Mouse (Mus musculus): ENCODE measurements around the gene Fxyd4.

The Fxyd4 gene

DNA sequence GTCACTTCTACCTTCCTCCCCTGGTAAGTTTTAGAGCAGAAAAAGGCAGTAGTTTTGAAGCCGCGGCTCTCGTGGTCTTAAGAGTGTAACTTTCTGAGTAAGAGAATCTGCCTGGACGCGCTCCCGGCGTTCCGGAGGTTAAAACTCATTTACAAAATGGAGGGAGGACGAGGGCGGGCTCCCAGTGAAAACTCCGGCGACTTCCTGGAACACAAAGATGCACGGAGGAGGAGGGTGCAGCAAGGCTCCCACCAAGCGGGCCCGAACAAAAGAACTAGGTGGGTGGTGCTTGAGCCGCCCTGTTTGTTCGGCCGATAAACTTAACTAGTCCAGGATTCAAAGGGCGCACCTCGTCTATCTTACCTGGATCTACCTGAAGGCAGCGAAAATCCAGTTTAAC lies 19.9 kb downstream of the Fxyd4 start:
- DNase-seq (ENCODE audit: low spot score): peak; percentile 54

DNA sequence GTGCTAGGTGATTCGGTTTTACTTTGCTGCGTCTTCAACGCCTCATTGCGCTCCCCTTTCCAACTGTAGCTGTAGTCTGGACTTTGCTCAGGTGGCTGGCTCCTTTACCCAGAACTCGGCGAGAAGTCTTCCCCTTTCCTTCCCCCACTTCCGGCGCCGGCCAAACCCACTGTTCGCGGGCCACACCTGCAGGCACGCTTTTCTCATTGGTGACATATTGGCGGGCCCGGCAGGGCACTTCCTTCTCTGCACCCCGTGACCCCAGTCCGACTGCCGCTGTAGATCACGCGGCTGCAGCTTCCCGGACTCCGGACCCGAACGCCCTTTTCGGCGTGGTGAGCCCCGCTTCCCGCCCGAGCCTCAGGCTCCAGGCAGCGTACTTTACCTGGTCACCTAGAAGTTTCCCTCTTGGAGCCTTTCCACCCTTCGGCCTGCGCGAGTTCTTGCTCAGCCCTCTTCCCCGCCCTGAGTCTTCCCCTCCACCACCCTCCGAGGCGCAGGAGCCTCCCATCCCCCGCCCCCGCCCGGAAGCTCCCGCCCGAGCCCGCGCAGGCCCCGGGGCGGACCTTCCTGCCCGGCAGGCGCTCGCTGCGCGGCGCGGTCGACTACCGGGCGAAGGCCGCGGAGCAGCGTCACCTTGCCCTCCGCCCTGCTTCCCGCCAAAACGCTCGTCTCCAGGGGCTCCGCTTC lies 20.6 kb downstream of the Fxyd4 start:
- DNase-seq (ENCODE audit: low spot score): peak; percentile 90

DNA sequence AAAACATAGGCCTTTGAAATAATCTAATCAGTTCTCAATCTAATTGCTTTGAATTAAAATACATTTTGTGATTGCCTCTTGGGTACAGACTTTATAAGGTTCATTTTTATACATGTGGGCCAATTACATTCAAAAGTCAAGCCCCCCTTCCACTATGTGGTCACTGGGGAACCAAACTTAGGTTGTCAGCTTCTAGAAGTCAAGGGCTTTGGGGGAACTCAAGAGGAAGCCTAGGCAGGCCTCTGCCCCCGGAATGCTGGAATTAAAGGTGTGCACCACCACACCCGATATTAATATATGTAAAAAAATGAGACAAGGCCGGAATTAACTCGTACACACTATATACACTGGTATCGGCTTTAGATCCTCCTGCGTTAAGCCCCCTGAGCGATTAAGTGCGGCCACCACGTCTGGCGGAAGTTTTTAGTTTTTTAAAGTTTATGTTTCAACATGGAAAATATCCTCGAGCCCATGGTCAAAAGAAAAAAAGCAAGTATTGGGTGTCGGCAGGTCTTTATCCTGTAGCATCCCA lies 21.2 kb downstream of the Fxyd4 start:
- no peak for DNase-seq (ENCODE audit: low spot score)

DNA sequence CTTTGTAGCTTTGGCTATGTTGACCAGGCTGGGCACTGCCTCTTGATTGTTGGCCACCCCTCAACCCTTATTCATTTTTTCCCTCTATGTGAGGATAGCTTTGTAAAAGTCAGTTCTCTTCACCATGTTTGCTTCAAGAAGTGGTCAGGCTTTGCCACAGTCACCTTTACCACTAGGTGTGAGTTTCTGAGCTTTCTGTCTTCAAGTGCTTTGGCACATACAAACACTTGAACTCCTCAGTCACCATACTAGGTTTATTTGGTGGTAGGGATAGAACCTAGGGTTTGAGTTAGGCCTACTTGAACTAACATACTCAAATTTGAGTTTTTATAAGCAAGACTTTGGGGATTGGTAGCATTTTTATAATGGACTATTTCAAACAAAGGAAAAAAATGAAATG lies 23.0 kb downstream of the Fxyd4 start:
- no peak for DNase-seq (ENCODE audit: low spot score)

DNA sequence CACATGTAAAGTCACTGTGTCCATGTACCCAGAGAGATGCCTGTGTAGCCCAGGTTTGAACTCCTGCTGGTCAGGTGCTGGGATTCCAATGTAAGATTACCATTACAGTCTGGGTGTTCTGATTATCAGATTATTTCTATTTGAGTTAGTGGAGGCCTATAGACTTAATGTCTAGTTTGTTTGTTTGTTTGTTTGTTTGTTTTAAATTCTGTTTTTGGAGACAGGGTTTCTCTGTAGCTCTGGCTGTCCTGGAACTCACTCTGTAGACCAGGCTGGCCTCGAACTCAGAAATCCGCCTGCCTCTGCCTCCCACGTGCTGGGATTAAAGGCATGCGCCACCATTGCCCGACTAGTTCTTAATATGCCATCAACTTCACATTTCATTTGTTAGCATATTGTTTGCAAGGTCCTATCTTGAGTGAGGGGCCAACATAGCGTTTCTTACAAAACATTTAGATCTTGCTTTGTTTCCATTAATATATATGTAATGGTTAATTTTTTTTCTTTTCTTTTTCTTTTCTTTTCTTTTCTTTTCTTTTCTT lies 27.3 kb downstream of the Fxyd4 start:
- DNase-seq (ENCODE audit: low spot score): no peak

DNA sequence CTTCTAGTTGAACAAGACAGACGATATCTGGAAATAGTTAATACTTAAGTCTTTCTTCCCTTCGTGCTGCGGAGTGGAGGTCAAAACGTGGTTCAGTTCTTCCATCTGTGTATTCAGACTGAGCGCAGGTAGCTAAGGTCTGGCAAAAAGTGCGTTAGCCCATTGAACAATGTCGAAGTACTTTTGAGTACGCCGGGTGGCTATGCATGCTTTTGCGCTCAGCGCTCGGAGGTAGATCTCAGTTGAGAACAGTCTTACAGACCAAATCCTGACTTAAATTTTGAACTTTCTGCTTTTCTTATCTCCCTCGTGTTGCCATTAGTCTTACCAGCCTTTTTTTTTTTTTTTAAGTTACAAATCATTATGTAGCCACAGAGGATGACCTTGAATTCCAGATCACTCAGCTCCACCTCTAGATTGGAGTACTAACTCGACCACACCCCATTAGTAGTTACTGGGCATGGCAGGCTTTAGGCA lies 29.0 kb downstream of the Fxyd4 start:
- DNase-seq (ENCODE audit: low spot score): no peak

DNA sequence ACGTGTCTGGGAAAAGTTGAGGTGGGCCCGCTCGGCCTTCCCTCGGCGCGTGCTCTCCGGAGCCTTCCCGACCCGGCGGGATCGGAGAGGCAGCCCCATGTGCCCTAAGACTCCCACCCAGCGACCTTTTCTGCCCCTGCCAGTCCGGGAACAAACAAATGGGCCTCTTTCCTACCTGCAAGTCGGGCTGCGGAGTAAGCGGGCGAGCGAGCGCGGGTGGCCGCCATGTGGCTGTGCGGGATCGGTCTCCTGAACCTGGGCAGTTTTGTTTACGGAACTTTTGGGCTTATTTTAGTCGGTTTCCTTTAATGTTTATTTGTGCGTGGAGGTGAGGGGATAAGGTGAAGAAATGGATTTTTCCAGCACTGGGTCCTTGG lies 29.5 kb downstream of the Fxyd4 start:
- DNase-seq (ENCODE audit: low spot score): no peak

DNA sequence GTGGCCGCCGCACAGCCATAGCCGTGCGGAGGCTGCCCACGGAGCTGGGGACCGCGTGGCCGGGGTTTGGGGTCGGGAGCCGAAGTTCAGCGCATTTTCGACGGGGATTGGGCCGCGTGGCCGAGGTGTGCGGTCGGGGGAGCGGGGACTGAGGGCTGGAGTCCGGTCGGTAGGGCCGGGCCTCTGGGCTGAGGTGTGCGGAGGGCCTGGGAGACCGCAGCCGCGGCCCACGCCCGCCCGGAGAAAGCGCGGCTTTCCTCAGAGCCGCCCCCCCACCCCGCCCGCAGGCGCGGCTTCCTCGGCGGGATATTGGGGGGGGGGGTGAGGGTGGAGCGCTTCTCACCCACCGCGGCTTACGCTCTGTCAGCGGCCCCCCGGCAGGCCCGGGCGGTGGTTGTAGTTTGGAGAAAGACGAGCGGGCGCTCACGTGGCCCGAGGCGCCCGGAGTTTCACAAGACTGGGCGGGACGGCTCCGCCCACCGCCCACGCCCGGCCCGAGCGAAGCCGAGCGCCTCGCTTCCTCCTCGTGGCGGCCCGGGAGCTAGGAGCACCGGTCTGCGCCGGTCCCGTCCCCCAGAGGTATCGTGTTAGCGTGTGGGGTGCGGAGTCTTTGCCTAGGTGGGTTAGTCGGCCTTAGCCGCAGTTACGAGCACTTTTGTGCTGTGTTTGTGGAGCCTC lies 30.1 kb downstream of the Fxyd4 start:
- DNase-seq (ENCODE audit: low spot score): peak; percentile 86

DNA sequence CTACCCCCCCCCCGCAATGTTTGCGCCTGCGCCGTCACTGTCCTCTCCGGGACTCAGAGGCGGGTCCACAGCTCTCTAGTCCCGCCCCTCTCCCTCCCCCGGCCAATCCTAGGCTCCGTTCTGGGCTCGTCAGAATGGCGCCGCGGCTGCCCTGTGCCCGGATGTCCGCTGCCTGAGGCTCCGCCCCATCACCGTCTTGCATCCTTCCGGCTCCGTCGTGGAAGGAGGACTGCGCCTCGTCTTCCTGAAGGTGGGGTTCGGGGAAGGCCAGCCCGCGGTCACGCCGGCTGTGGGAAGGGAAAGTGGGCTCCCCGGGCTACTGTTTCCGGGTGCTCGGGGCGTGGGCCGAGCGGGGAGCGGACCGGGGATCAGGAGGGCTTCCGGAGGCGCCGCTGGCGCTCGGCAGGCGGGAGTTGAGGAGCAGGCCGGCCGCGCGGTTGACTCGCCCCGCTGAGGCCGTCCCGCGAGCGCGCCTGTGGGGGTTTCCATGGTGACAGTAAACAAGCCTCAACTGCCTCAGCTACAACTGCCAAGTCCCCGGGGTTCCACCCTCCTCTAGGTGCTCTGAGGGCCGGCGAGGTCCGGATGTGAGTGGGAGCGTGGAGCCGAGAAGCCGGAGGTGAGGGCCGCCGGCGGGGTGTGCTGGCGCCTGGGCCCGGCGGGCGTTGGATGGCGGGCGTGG lies 30.8 kb downstream of the Fxyd4 start:
- DNase-seq (ENCODE audit: low spot score): peak; percentile 93

DNA sequence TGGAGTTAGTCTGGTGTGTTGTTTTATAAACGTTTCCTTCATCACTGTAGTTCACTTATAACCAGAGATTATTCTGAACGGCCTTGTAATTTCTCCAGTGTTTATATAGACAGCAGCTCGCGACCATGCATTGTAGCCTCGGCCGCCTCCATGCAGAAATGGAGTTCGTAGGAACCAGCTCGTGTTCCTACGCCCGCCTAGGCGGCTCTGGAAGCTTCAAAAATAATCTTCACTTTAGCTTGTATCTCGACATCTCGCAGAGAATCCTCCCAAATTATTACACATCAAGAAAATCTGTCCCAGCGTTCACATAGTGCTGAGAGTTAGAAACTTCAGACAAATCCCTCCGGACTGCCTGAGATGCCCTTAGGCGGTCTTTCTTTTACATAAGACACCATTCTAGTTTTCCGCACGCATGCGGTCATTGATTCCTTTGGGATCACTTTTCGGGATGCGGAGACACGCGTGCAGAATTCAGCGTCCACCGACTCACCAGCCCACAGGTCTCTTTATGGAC lies 31.4 kb downstream of the Fxyd4 start:
- no peak for DNase-seq (ENCODE audit: low spot score)

DNA sequence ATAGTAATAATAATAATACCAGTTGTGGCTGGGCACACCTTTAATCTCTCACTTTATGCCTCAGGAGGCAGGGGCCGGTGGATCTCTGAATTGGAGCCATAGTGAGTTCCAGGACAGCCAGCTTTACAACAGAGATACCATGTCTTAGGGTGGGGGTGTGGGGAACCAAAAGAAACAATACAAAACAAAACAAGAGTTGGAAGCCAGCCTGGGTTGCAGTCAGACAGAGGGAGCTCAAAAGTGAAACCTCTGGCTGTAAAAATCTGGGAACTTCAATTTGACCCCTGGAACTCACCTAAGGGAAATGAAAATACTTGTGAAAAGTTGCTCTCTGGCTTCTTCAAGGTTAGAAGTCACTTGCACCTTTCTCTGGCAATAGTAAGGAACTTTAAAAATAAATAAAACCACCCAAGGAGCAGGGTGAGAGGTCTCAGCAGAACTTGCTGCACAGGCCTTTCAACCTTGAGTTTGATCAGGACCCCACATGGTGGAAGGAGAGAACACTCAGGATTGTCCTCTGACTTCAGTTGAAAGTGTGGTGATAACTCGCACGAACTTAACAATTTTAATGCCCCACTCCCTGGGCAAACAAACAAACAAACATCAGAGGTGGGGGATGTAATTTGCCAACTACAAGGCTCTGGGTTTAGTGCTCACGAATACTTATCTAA lies 32.1 kb downstream of the Fxyd4 start:
- DNase-seq (ENCODE audit: low spot score): no peak

DNA sequence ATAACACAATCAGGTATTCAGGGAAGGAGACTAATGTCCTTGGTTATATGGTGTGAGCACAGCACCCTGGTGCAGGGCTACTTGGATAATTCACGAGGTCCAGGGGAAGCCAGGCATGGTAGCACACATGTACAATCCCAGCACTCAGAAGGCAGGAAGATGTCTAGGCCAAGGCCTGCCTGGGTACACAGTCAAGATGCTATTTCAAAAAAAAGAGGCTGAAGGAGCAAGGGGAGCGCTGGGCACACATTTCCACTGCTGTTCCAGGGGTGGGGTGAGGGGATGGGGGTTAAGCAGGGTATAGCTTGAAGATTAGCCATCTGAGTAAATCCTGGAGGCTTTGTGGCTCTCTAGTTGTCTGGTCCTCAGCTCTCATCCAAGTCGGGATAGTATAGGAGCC lies 33.7 kb downstream of the Fxyd4 start:
- no peak for DNase-seq (ENCODE audit: low spot score)

DNA sequence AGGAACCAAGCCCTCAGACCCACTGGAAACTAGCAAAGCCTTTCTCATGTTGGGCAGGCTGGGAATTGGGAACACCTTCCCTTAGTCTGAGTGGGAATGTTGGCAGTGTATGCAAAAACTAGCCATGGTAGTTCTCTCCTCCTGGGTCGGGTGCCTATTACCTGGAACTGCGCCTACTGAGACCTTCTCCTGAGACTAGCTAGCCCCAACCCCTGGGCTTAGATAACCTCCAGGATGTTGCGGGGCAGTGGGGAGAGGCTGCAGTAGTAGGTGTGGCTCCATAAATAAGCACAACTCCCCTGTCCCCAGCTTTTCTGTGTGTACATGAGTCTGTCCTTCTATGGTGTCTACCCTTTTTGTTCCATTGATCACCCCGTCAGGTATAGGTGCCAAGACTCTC lies 34.9 kb downstream of the Fxyd4 start:
- DNase-seq (ENCODE audit: low spot score): no peak

DNA sequence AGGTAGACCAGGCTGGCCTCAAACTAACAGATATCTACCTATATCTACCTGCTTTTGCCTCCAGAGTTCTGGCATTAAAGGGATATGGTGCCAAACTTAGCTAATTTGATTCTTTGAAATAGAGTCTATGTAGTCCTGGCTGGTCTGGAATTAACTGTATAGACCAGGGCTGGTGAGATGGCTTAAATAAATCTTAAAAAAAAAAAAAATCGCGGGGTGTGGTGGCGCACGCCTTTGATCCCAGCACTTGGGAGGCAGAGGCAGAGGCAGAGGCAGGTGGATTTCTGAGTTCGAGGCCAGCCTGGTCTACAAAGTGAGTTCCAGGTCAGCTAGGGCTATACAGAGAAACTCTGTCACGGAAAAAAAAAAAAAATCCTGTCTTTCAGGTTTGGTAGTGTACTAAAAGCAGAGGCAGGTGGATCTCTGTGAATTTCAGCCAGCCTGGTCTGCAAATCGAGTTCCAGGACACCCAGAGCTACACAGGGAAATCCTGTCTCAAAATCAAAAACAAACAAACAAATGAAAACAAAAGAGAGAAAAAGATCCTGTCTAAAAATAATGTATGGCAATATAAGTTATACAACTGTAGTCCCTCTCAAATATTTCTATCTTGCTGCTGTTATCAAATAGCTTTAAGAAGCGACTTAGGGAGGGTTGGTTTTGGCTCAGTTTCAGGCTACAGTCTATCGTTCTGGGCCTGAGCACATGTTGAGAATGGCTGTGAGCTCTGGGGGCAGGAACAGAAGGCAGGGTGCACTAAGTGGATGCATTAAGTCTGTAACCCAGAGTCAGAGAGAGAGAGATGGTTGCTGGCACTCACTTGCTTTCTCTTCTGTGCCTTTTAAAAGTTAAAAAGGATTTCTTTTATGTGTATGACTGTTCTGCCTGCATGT lies 35.7 kb downstream of the Fxyd4 start:
- DNase-seq (ENCODE audit: low spot score): no peak

DNA sequence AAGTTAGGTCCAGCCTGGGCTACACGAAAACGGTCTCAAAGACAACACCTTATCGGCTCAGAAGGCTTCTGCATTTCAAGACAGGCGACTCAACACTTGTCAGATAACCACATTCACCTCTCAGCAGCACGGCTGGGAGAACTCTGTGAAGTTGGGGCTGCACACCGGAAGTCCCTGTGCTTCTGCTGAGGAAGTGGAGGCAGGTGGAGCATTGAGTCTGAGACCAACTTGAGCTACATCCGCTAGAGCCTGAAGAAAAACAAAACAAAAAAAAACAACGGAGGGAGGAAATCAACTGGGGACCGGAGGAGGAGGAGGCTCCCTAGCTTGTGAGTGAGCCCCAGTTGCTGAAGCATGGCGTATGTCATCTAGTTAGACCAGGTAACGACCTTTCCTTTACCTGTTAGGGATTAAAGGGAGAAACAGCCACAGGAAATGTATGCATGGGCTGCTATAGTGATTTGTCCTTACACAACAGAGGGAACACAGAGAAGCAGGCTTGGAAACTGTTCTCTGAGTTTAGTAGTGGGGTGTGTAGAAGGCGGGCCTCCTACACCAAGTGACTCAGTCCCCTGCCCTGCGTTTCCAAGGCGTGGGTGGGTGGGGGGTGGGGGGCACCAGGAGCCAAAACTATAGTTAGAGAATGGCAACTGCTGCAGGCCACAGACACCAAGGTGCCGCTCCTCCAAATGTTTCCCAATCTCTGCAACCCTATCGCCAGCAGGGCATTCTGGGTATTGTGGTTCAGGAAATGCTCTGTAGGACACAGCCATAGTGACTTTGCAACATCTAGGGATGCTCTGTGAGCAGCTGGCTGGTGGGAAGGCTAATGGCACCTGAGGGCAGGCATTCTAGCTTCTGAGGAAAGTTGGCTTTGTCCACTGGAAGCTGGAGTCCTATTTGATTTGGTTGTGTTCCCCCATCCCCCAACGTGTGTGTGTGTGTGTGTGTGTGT lies 37.1 kb downstream of the Fxyd4 start, which contains the start of gene Hnrnpf:
Hnrnpf (plus strand) TSS at position 199 of the 955 bp plus-strand sequence.
- no peak for DNase-seq (ENCODE audit: low spot score)

DNA sequence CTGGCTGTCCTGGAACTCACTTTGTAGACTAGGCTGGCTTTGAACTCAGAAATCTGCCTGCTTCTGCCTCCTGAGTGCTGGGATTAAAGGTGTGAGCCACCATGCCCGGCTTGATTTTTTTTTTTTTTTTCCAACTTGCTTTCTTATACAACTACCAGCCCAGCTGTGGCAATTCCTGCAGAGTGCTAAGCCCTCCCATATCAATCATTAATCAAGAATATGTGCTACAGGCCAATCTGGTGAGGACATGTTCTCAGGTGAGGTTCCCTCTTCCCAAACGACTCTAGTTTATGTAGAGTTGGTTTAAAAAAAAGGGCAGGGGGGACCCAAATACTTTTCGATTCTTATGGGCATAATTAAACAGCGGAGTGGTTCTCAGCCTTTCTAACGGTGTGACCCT lies 39.7 kb downstream of the Fxyd4 start:
- no peak for DNase-seq (ENCODE audit: low spot score)

DNA sequence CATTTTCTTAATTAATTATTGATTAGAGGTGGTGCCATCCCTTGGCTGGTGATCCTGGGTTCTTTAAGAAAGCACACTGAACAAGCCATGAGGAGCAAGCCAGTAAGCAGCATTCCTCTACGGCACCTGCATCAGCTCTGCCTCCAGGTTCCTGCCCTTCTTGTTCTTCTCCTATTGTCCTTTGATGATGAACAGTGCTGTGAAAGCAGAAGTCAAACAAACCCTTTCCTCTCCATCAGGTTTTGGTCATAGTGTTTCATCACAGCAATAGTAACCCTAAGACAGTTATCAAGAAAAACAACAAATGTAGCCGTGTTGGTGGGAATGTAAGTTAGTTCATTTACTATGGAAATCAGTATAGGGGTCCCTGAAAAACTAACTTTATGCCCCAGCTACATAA lies 44.1 kb downstream of the Fxyd4 start:
- DNase-seq (ENCODE audit: low spot score): no peak

DNA sequence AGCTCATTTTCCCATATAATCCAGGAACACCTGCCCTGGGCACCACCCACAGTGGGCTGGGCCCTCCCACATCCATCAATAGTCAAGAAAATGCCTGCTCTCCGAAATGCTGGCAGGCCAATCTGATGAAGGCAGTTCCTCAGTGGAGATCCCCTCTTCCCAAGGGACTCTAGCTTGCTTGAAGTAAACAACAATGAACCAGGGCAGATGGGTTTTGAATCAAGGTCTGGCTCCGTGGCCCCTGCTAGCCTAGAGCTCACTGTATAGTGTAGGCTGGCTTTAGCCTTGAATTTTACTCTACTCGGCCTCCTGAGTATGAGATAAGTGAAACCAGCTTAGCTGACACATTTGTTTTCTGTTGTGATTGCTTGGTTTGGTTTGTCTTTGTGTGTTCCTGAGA lies 45.1 kb downstream of the Fxyd4 start:
- no peak for DNase-seq (ENCODE audit: low spot score)

DNA sequence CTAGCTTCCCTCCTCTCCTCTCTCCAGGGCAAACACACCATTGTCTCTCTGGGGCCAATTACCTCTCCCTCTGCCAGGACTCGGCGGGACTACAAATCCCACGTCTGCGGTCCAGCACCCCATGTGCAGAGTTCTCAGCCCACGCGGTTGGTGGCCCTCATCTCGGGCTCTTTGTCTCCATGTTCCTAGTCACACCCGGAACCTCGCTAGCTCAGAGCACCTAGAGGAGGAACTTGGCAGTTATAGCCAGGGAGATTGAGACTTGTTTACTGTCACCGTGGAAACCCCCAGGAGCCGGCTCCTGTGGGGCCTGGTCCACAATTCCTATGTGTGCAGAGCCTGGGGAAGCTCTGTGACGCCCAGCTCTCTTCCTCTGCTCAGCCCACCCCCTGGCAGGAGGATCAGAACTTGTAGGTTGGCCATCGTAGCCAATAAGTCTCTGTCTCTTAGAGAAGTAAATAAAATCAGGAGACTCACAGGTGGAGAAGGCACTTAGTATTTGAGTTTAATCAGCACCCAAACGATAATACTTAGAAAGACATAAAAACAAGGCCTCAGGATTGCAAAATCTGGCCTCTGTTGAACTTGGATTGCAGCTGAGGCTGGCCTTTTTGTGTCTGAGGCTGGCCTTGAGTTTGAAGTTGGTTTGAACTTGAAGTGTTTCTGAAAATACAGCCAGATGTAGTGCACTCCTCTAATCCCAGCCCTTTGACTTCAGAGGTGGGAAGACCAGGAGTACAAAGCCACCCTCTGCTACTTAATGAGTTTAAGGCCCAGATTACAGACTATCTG lies 45.9 kb downstream of the Fxyd4 start:
- no peak for DNase-seq (ENCODE audit: low spot score)
